Mouse (Mus musculus) G1E (cell line): ENCODE results near the gene Slc22a12.

Experiments used
- CTCF ChIP-seq: IDR thresholded peaks from 2 replicates; pipeline ENCODE4 v1.5.1; 2012; ENCODE audit warnings: low read depth, low read length, inconsistent platforms, mixed read lengths
- GATA1 ChIP-seq: IDR thresholded peaks from 2 replicates; pipeline ENCODE4 v1.6.1; 2012; ENCODE audit warnings: borderline replicate concordance, low read length, inconsistent platforms, mixed read lengths
- POLR2AphosphoS5 ChIP-seq: IDR thresholded peaks from 2 replicates; pipeline ENCODE4 v1.6.1; 2012; ENCODE audit warnings: low read depth, low read length, inconsistent platforms; ENCODE audit not compliant: insufficient replicate concordance
- TAL1 ChIP-seq: conservative IDR thresholded peaks from 2 replicates; pipeline ENCODE4 v1.6.1; 2012; ENCODE audit warnings: low read depth, low read length, inconsistent platforms, mixed read lengths

DNA sequence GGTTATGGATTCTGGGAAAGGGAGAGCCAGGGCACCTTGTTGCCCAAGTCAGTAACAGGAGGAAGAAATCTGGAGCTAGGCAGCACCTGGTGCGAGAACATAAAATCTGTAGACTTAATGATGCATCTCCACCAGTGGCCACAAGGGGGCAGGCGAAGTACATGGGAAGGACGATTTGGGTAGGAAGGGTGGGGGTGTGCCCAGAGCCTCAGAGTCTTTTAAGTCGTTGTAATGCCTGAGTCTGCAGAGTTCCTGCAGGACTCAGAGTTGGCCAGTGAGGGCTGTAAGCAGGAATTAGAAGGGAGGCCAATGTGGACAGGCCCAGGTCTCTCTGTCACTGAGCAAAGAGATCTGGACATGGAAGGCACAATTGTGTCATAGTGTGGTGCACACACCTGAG is 53.8 kb downstream of the Slc22a12 start:
- TF ChIP-seq GATA1 (no peak), CTCF (peak; percentile 88), TAL1 (no peak), POLR2AphosphoS5 (no peak)
